Mouse (Mus musculus): ENCODE measurements around the gene Olfr347.

Gene Olfr347

DNA sequence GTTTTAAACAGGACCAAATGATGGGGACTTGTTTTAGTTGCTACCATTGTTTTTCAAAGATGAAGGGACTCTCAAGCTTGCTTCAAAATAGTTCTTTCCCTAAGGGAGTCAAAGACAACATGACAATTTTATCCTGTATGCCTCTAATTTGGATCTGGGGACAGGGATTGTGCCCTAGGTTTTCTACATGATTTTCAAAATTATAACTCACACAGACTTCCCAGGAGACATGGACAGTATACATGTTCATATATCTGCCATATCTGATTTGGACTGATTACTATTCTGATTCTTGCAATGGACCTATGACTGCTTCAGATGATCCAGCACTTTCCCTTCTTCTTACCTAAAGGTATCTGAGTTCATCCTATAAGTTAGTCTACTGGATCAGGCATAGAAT, at the start of gene Olfr347:
TSS of gene Olfr347 (plus strand) at position 301 of the 400 bp plus-strand sequence.
- DNase-seq (ENCODE audit: low spot score in 2 of 2) = no peak

- no peak for DNase-seq (ENCODE audit: low spot score in 2 of 2)
Measured at GRCm38 (mm10) chr2:36685488-36685887, 46.2 kb upstream of the Olfr347 start, which contains the start of gene Olfr346. Gene Olfr346 (plus strand): TSS chr2:36685788.

- no peak for DNase-seq (ENCODE audit: low spot score in 2 of 2)
Measured at GRCm38 (mm10) chr2:36736226-36736625, 4.5 kb downstream of the Olfr347 start.

DNA sequence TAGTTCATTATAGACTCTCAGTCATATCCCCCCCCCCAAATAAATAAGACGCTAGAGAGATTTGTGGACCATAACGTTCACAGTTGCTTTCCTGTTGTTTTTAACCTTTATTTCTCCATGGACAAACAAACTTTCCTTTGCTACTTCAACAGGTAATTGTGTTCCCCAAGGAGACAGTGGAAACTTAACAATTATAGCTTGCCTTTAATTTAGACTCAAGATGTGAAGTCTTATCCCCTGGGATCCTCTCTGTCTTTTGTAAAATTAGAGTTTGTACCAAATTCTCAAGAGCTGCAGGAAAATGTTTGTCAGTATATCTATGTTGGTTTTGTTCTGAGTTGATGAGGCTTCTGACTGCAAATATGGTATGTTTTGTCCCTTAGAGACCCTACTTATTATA, 52.3 kb downstream of the Olfr347 start, which contains the start of gene Olfr348:
TSS of gene Olfr348 (plus strand) at position 301 of the 400 bp plus-strand sequence.
- DNase-seq (ENCODE audit: low spot score in 2 of 2) = no peak
